Mouse (Mus musculus): ENCODE measurements around the gene Phkg2. TPM values are rescaled to one million over a fixed set of nuclear protein-coding genes. Genes with fewer than 3 reads are reported as not detected.

Phkg2 gene
- 41.6 and 41.7 TPM in 2 replicates for polyA plus RNA-seq (2014; fragmentation: Nextera tagmentation; extraction: Ambion mirVana)

- Histone ChIP-seq H3K4me2 (peak within 1 kb of the TSS; percentile 84), H3K36me3 (ENCODE audit: control insufficient read depth, insufficient read depth, low read length) (peaks cover 6% of the 10 kb centered on the region; the same call in 1 of the 2 replicates), H3K4me1 (replicated peaks; ENCODE audit: control insufficient read depth, insufficient read depth, low read length) (peaks cover 10% of the 10 kb centered on the region), H3K9me3 (ENCODE audit: control insufficient read depth, low read length) (no peaks in the 10 kb centered on the region), H3K27me3 (replicated peaks; ENCODE audit: control insufficient read depth, insufficient read depth, low read length) (no peaks in the 10 kb centered on the region), H3K27ac (ENCODE audit: low read depth, low read length) (peak within 1 kb of the TSS; percentile 67), H3K4me3 (ENCODE audit: low read depth, low read length) (peak within 1 kb of the TSS; percentile 90), H3K9ac (ENCODE audit: low read depth, low read length) (peak within 1 kb of the TSS; percentile 80)
- peak; percentile 99 for ATAC-seq (replicated peaks; ENCODE audit: low FRiP score)
- WGBS = under 1% methylated on average over 17 of the region's 17 CpGs
- DNase-seq (ENCODE audit: low spot score) = peak; percentile 83
Measured at GRCm38 (mm10) chr7:127572895-127573471, at the start of gene Phkg2. TSS of gene Phkg2 (plus strand) at chr7:127573340.

GRCm38 (mm10) chr7:127541671-127542070 lies 31.5 kb upstream of the Phkg2 start:
- Histone ChIP-seq H3K4me3 (ENCODE audit: low read depth, low read length) (no peak overlapping the region), H3K36me3 (ENCODE audit: control insufficient read depth, insufficient read depth, low read length) (peaks cover 72% of the 10 kb centered on the region), H3K27me3 (replicated peaks; ENCODE audit: control insufficient read depth, insufficient read depth, low read length) (no peaks in the 10 kb centered on the region), H3K4me1 (replicated peaks; ENCODE audit: control insufficient read depth, insufficient read depth, low read length) (no peaks in the 10 kb centered on the region), H3K4me2 (no peak overlapping the region), H3K27ac (ENCODE audit: low read depth, low read length) (no peak overlapping the region), H3K9ac (ENCODE audit: low read depth, low read length) (no peak overlapping the region), H3K9me3 (ENCODE audit: control insufficient read depth, low read length) (no peaks in the 10 kb centered on the region)
- 95% methylated on average over 3 of the region's 3 CpGs for WGBS
- ATAC-seq (replicated peaks; ENCODE audit: low FRiP score) = no peak
- DNase-seq (ENCODE audit: low spot score) = no peak

- no peak for ATAC-seq (replicated peaks; ENCODE audit: low FRiP score)
- WGBS = 91% methylated on average over 15 of the region's 15 CpGs
Measured at GRCm38 (mm10) chr7:127549116-127549835, 23.9 kb upstream of the Phkg2 start.

GRCm38 (mm10) chr7:127551558-127551957 lies 21.6 kb upstream of the Phkg2 start:
- no peak for ATAC-seq (replicated peaks; ENCODE audit: low FRiP score)
- Histone ChIP-seq H3K4me2 (no peak overlapping the region), H3K27ac (ENCODE audit: low read depth, low read length) (no peak overlapping the region), H3K4me3 (ENCODE audit: low read depth, low read length) (no peak overlapping the region), H3K36me3 (ENCODE audit: control insufficient read depth, insufficient read depth, low read length) (peaks cover 55% of the 10 kb centered on the region), H3K9me3 (ENCODE audit: control insufficient read depth, low read length) (no peaks in the 10 kb centered on the region), H3K9ac (ENCODE audit: low read depth, low read length) (no peak overlapping the region), H3K27me3 (replicated peaks; ENCODE audit: control insufficient read depth, insufficient read depth, low read length) (no peaks in the 10 kb centered on the region), H3K4me1 (replicated peaks; ENCODE audit: control insufficient read depth, insufficient read depth, low read length) (no peaks in the 10 kb centered on the region)
- 92% methylated on average over 8 of the region's 8 CpGs for WGBS
- no peak for DNase-seq (ENCODE audit: low spot score)

More at GRCm38 (mm10) chr7:127549116-127549835, 23.9 kb upstream of the Phkg2 start:
- Histone ChIP-seq H3K27me3 (replicated peaks; ENCODE audit: control insufficient read depth, insufficient read depth, low read length) (no peaks in the 10 kb centered on the region), H3K9ac (ENCODE audit: low read depth, low read length) (no peak overlapping the region), H3K4me1 (replicated peaks; ENCODE audit: control insufficient read depth, insufficient read depth, low read length) (no peaks in the 10 kb centered on the region), H3K27ac (ENCODE audit: low read depth, low read length) (no peak overlapping the region), H3K36me3 (ENCODE audit: control insufficient read depth, insufficient read depth, low read length) (peaks cover 45% of the 10 kb centered on the region), H3K9me3 (ENCODE audit: control insufficient read depth, low read length) (no peaks in the 10 kb centered on the region), H3K4me2 (no peak overlapping the region), H3K4me3 (ENCODE audit: low read depth, low read length) (no peak overlapping the region)
- no peak for DNase-seq (ENCODE audit: low spot score)

- H3K4me3 ChIP-seq (ENCODE audit: low read depth, low read length) = no peak overlapping the region
- no peaks in the 10 kb centered on the region for H3K27me3 ChIP-seq (replicated peaks; ENCODE audit: control insufficient read depth, insufficient read depth, low read length)
- 94% methylated on average over 11 of the region's 11 CpGs for WGBS
- DNase-seq (ENCODE audit: low spot score) (no peak), ATAC-seq (replicated peaks; ENCODE audit: low FRiP score) (no peak)
- H3K9me3 ChIP-seq (ENCODE audit: control insufficient read depth, low read length) = no peaks in the 10 kb centered on the region
- no peak overlapping the region for H3K27ac ChIP-seq (ENCODE audit: low read depth, low read length)
- no peak overlapping the region for H3K4me2 ChIP-seq
- H3K4me1 ChIP-seq (replicated peaks; ENCODE audit: control insufficient read depth, insufficient read depth, low read length) = no peaks in the 10 kb centered on the region
- no peak overlapping the region for H3K9ac ChIP-seq (ENCODE audit: low read depth, low read length)
- peaks cover 58% of the 10 kb centered on the region for H3K36me3 ChIP-seq (ENCODE audit: control insufficient read depth, insufficient read depth, low read length)
Measured at GRCm38 (mm10) chr7:127560580-127560979, 12.6 kb upstream of the Phkg2 start.

GRCm38 (mm10) chr7:127561340-127561858 lies 11.7 kb upstream of the Phkg2 start, which contains the start of gene Tmem265:
TSS of gene Tmem265 (plus strand) at chr7:127561390.
- Histone ChIP-seq H3K9me3 (ENCODE audit: control insufficient read depth, low read length) (no peaks in the 10 kb centered on the region), H3K27ac (ENCODE audit: low read depth, low read length) (no peak within 1 kb of the TSS), H3K9ac (ENCODE audit: low read depth, low read length) (no peak within 1 kb of the TSS), H3K4me1 (replicated peaks; ENCODE audit: control insufficient read depth, insufficient read depth, low read length) (no peaks in the 10 kb centered on the region), H3K4me3 (ENCODE audit: low read depth, low read length) (no peak within 1 kb of the TSS), H3K27me3 (replicated peaks; ENCODE audit: control insufficient read depth, insufficient read depth, low read length) (no peaks in the 10 kb centered on the region), H3K4me2 (no peak within 1 kb of the TSS), H3K36me3 (ENCODE audit: control insufficient read depth, insufficient read depth, low read length) (peaks cover 57% of the 10 kb centered on the region)
- 85% methylated on average over 5 of the region's 5 CpGs for WGBS
- DNase-seq (ENCODE audit: low spot score) = no peak
- ATAC-seq (replicated peaks; ENCODE audit: low FRiP score) = no peak

GRCm38 (mm10) chr7:127564381-127565150 lies 8.6 kb upstream of the Phkg2 start:
- Histone ChIP-seq H3K4me1 (replicated peaks; ENCODE audit: control insufficient read depth, insufficient read depth, low read length) (no peaks in the 10 kb centered on the region), H3K27ac (ENCODE audit: low read depth, low read length) (no peak overlapping the region), H3K36me3 (ENCODE audit: control insufficient read depth, insufficient read depth, low read length) (peaks cover 38% of the 10 kb centered on the region), H3K4me3 (ENCODE audit: low read depth, low read length) (no peak overlapping the region), H3K9ac (ENCODE audit: low read depth, low read length) (no peak overlapping the region), H3K27me3 (replicated peaks; ENCODE audit: control insufficient read depth, insufficient read depth, low read length) (no peaks in the 10 kb centered on the region), H3K9me3 (ENCODE audit: control insufficient read depth, low read length) (no peaks in the 10 kb centered on the region), H3K4me2 (no peak overlapping the region)
- ATAC-seq (replicated peaks; ENCODE audit: low FRiP score) (no peak), DNase-seq (ENCODE audit: low spot score) (no peak)
- WGBS = 90% methylated on average over 6 of the region's 6 CpGs

- H3K9ac ChIP-seq (ENCODE audit: low read depth, low read length) = peak overlapping the region; percentile 80
- peak overlapping the region; percentile 67 for H3K27ac ChIP-seq (ENCODE audit: low read depth, low read length)
- ATAC-seq (replicated peaks; ENCODE audit: low FRiP score) = peak; percentile 58
- 1% methylated on average over 27 of the region's 28 CpGs for WGBS
- H3K4me2 ChIP-seq = peak overlapping the region; percentile 84
- no peak for DNase-seq (ENCODE audit: low spot score)
- peaks cover 10% of the 10 kb centered on the region for H3K4me1 ChIP-seq (replicated peaks; ENCODE audit: control insufficient read depth, insufficient read depth, low read length)
- peak overlapping the region; percentile 90 for H3K4me3 ChIP-seq (ENCODE audit: low read depth, low read length)
- H3K36me3 ChIP-seq (ENCODE audit: control insufficient read depth, insufficient read depth, low read length) = peaks cover 6% of the 10 kb centered on the region; the same call in 1 of the 2 replicates
- no peaks in the 10 kb centered on the region for H3K27me3 ChIP-seq (replicated peaks; ENCODE audit: control insufficient read depth, insufficient read depth, low read length)
- no peaks in the 10 kb centered on the region for H3K9me3 ChIP-seq (ENCODE audit: control insufficient read depth, low read length)
Measured at GRCm38 (mm10) chr7:127573503-127574008, 416 bp downstream of the Phkg2 start.
